Comparison of ENCODE assay signal across 9 mouse cellular contexts in genomic region chr13:111397600-111398151, GRCm38 (mm10).
DNase-seq lines count a peak whose midpoint lies in the region; ATAC-seq lines count a peak whose summit lies in the region.
"Had no signal": no experiment of that assay in that cellular context is flagged by ENCODE, and none has a peak within 500 bp of the region (broad histone marks: within the 10 kb centered on the region; RNA-seq: fewer than 3 reads in every experiment).

No protein-coding gene starts in this region.

- no peak overlapping the region for H3K9ac ChIP-seq in hindbrain, embryonic 15.5 days
- H3K9ac ChIP-seq in hindbrain, embryonic 14.5 days = no peak overlapping the region
- no peak overlapping the region for H3K9ac ChIP-seq in intestine, embryonic 16.5 days (ENCODE audit: low read depth, low read length)
- H3K9ac ChIP-seq: embryonic facial prominence, embryonic 13.5 days had no signal

- no peaks in the 10 kb centered on the region for H3K9me3 ChIP-seq in hindbrain, embryonic 15.5 days
- no peaks in the 10 kb centered on the region for H3K9me3 ChIP-seq in hindbrain, embryonic 14.5 days (ENCODE audit: control insufficient read depth, low read length)
- H3K9me3 ChIP-seq in intestine, embryonic 16.5 days (ENCODE audit: control insufficient read depth, low read length) = no peaks in the 10 kb centered on the region
- H3K9me3 ChIP-seq: embryonic facial prominence, embryonic 13.5 days had no signal

- no peaks in the 10 kb centered on the region for H3K36me3 ChIP-seq in hindbrain, embryonic 15.5 days
- no peaks in the 10 kb centered on the region for H3K36me3 ChIP-seq in hindbrain, embryonic 14.5 days (replicated peaks; ENCODE audit: control insufficient read depth, insufficient read depth)
- no peaks in the 10 kb centered on the region for H3K36me3 ChIP-seq in intestine, embryonic 16.5 days (ENCODE audit: control insufficient read depth, insufficient read depth, low read length)
- H3K36me3 ChIP-seq: embryonic facial prominence, embryonic 13.5 days had no signal

- no peak overlapping the region for H3K4me3 ChIP-seq in hindbrain, embryonic 15.5 days
- no peak overlapping the region for H3K4me3 ChIP-seq in hindbrain, embryonic 14.5 days (replicated peaks; ENCODE audit: low read length)
- no peak overlapping the region for H3K4me3 ChIP-seq in intestine, embryonic 16.5 days (ENCODE audit: low read length)
- H3K4me3 ChIP-seq: embryonic facial prominence, embryonic 13.5 days had no signal

- no peak overlapping the region for H3K4me2 ChIP-seq in hindbrain, embryonic 15.5 days
- H3K4me2 ChIP-seq in hindbrain, embryonic 14.5 days (replicated peaks) = no peak overlapping the region
- no peak overlapping the region for H3K4me2 ChIP-seq in intestine, embryonic 16.5 days (ENCODE audit: low read depth, low read length)
- H3K4me2 ChIP-seq: embryonic facial prominence, embryonic 13.5 days had no signal

- no peak overlapping the region for H3K27ac ChIP-seq in hindbrain, embryonic 15.5 days (replicated peaks)
- H3K27ac ChIP-seq in hindbrain, embryonic 14.5 days = no peak overlapping the region
- no peak overlapping the region for H3K27ac ChIP-seq in intestine, embryonic 16.5 days (ENCODE audit: low read length)
- H3K27ac ChIP-seq: embryonic facial prominence, embryonic 13.5 days had no signal

- H3K27me3 ChIP-seq in hindbrain, embryonic 15.5 days = no peaks in the 10 kb centered on the region
- H3K27me3 ChIP-seq in hindbrain, embryonic 14.5 days (ENCODE audit: control insufficient read depth, insufficient read depth, low read length) = no peaks in the 10 kb centered on the region
- H3K27me3 ChIP-seq in intestine, embryonic 16.5 days (replicated peaks; ENCODE audit: control insufficient read depth, insufficient read depth, low read length) = no peaks in the 10 kb centered on the region
- H3K27me3 ChIP-seq: embryonic facial prominence, embryonic 13.5 days had no signal

- 0 out of 2 replicates have a peak, but pooled peaks have one; percentile 34 for ATAC-seq in hindbrain, embryonic 15.5 days (ENCODE audit: low FRiP score, low read depth)
- ATAC-seq in hindbrain, embryonic 14.5 days (ENCODE audit: low FRiP score) = no peak; the same call in 1 of the 2 replicates
- peak; percentile 87 for ATAC-seq in intestine, embryonic 16.5 days

- H3K4me1 ChIP-seq in hindbrain, embryonic 15.5 days (replicated peaks) = peaks cover 10% of the 10 kb centered on the region; the same call in 1 of the 2 replicates
- no peaks in the 10 kb centered on the region for H3K4me1 ChIP-seq in hindbrain, embryonic 14.5 days (replicated peaks; ENCODE audit: control insufficient read depth, insufficient read depth, low read length)
- H3K4me1 ChIP-seq in intestine, embryonic 16.5 days (ENCODE audit: control insufficient read depth, insufficient read depth, low read length) = peaks cover 15% of the 10 kb centered on the region

- no peak for DNase-seq in hindbrain, embryonic 14.5 days (ENCODE audit: low spot score)
- peak; percentile 32 for DNase-seq in embryo, embryonic 10 days (ENCODE audit: low spot score)
- peak; percentile 56 for DNase-seq in lung, postnatal 36 days
- DNase-seq in urinary bladder, adult 2 months (ENCODE audit: low spot score) = no peak
- no peak for DNase-seq in layer of hippocampus, postnatal 36 days
- DNase-seq: gastrocnemius, postnatal 25 days had no signal

- 23% methylated on average over 5 of the region's 5 CpGs for WGBS in hindbrain, embryonic 15.5 days
- 37% methylated on average over 5 of the region's 5 CpGs for WGBS in hindbrain, embryonic 14.5 days
- 9% methylated on average over 5 of the region's 5 CpGs for WGBS in intestine, embryonic 16.5 days

Comparison
In these comparisons a context has a peak if more than half of its experiments do, and no peak if none do; other contexts are left out.
1. DNase-seq: peak in embryo, embryonic 10 days (single experiment) and lung, postnatal 36 days (single experiment); none in hindbrain, embryonic 14.5 days (single experiment), urinary bladder, adult 2 months (single experiment) and layer of hippocampus, postnatal 36 days (0 of 2).